Mouse (Mus musculus) kidney, adult 10 weeks (tissue): Measurements from ENCODE around the gene Vps36. TPM values are rescaled to one million over a fixed set of nuclear protein-coding genes. Genes with fewer than 3 reads are reported as not detected.

Experiments used
- polyA plus RNA-seq: library from polyadenylated mRNA; stranded (reverse); fragments of 350-450 nt; fragmentation: Illumina TruSeq; extraction: RNeasy Lipid Tissue Mini Kit (QIAGEN cat#74804); gene quantifications from one replicate; pipeline ENCODE4 v1.2.3, GENCODE M21; 2014; ENCODE audit warnings: low read depth, low replicate concordance

Gene Vps36
- polyA plus RNA-seq, result 46.7 TPM

DNA sequence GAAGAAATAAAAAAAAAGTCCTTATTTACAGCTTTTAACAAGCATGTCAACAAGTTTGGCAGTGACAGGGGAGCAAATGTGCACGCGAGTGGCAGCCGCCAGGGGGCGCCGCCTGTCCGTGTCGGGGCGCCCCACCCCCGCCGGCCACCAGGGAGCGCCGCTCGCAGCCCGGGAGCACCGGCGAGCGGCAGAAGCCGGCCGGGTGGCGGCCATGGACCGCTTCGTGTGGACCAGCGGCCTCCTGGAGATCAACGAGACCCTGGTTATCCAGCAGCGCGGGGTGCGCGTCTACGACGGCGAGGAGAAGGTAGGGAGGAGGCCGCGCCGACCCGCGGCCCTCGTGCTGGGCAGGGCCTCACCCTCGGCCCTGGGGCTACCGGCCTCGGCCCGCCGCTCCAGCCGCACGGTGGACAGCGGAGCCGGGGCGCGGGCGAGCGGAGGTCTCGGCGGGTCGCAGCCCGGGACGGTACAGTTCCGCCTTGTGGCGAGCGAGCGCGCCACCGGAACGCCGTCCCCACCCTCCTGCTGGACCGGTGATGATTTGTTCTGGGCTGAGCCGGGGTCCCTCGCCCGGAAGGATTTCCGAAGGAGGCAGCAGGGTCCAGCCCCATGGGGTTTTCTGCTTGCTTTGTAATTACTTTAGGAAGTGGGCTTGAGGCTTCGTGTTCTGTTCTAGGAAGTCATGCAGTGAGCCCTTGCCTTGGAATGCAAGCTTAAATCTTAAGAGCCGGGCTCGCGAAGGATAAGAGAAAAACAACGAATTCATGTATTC, at the start of gene Vps36:
Gene Vps36, plus strand, starts transcription at position 150 of the 772 bp plus-strand sequence.

DNA sequence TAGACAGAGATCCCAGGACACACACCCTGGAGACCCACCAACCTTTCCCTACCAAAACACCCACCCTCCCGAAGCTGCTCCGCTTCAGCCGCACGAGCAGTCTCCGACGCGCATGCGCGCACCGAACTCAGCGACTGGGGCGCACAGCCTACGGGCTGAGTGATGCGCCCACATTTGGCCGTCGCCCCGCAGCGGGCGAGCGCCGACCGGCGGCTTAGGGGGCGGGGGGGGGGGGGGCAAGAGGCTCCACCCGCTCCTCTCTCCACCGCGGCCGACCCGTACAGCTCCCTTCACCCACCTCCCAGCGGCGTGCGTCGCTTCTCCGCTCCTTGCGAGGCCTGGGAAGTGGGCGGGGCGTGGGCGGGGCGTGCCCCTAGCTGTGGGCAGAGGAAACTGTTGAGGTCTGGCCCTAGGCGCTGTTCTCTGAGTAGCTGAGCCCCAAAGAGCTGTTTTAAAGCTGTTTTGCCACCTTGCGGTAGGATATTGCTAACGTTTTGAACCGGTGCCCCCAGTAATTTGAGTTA, 26.5 kb upstream of the Vps36 start, which contains the start of gene Nek3:
Gene Nek3, minus strand, starts transcription at position 356 of the 524 bp plus-strand sequence.

DNA sequence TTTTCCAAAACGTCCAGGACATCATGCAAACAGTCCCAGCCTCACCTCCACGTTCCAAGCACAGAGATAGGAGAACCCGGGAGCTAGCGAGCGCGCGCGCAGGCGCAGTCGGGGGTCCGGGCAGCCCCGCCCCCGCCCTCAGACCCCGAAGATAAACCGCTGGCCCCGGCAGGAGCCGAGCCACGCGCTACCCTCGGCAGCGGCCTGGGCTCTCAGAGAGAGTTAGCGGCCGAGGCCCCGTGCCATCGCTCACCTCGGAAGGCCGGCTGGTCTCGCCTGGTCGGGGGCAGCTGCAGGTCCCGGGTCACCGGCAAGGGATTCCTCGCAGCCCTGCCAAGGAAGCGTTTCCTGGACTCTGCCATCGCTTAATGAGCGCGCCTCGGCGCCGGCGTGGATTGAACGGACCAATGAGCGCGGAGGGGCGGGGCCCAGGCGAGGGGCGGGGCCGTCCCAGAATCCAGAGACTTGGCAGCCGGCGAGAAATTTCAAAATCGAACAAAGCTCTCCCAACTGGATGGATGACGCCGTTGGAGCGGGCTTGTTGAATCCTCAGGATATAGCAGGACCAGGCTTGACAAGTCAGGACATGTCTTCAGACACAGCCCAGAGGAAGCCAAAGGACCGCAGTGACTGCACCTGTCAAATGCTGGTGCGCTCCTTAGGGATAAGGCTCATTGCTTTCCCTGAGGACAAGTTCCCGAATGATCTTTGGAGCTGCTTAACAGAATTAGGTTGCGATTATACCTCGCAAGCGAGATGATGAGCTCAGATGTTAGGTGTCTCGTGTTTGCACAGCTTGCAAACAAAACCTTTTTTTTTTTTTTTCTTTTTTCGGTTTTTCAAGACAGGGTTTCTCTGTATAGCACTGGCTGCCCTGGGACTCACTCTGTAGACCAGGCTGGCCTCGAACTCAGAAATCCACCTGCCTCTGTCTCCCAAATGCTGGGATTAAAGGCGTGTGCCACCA, 6.9 kb upstream of the Vps36 start, which contains the start of gene Ckap2:
Gene Ckap2, minus strand, starts transcription at position 389 of the 967 bp plus-strand sequence.

DNA sequence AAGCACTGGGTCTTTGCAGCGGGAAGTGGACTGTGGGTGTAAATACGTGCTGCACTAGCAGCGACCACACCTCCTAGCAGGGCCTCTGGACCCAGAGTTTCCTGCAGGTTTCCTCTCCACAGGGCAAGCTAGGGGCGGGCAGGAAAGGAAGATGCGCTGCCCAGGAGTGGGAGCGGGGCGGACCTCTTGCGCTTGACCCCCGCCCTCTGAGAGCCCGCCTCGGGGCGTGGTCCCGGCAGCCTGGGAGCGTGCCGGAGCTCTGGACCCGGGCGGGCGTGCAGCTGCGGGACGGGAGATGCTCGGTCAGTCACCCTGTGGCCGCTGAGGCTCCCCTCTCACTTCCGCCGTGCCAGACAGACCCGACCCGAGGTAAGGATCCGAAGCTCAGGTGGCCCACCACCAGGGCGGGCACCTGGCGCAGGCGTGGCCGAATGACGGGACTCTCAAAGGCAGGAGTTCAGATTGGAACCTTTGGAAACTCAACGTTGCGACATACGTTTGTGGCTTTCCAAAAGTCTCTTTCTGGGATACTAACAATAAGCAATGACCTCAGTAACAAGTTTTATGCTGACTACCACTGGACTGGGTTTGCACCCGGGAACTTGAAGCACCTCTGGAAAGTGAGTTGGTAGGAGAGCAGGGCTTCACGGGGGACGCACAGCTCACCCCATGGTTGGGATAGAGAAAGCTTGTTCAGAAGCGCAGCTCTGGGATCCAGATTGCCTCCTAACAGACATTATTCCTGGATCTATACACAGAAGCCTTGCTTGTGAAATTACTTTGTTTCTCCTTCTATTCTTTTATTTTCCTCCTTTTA, 34.7 kb downstream of the Vps36 start, which contains the start of gene Thsd1:
Gene Thsd1, plus strand, starts transcription at position 253 of the 817 bp plus-strand sequence.

Other genes with a start within 250 kb of the Vps36 start
- gene Defb13, start 246.0 kb upstream of the Vps36 start, polyA plus RNA-seq, result not detected
- gene Fam90a1a, start 234.1 kb upstream of the Vps36 start, polyA plus RNA-seq, result not detected
- gene Ccdc70, start 223.0 kb upstream of the Vps36 start, polyA plus RNA-seq, result not detected
- 0.36 TPM for gene Atp7b, start 132.5 kb upstream of the Vps36 start, polyA plus RNA-seq
- gene Alg11, start 132.1 kb upstream of the Vps36 start, polyA plus RNA-seq, result 26.7 TPM
- gene Nek5, start 67.8 kb upstream of the Vps36 start, polyA plus RNA-seq, result 4.3 TPM
- 2.2 TPM for gene Nek3, start 26.4 kb upstream of the Vps36 start, polyA plus RNA-seq
- 0.65 TPM for gene Ckap2, start 7.0 kb upstream of the Vps36 start, polyA plus RNA-seq
- 0.57 TPM for gene Thsd1, start 34.5 kb downstream of the Vps36 start, polyA plus RNA-seq
- not detected for gene Tpte, start 90.6 kb downstream of the Vps36 start, polyA plus RNA-seq
- 183 TPM for gene Slc25a15, start 205.8 kb downstream of the Vps36 start, polyA plus RNA-seq
- gene Mrps31, start 218.6 kb downstream of the Vps36 start, polyA plus RNA-seq, result 51.1 TPM